Mouse (Mus musculus) limb, embryonic 15.5 days (tissue): ENCODE results near the gene Sirt1. TPM values are rescaled to one million over a fixed set of nuclear protein-coding genes. Genes with fewer than 3 reads are reported as not detected.

Experiments used
- ATAC-seq: fragments of 200-750 bp; cut with Nextera tagmentation; 2 replicates; pipeline ENCODE4 v1.8.0; 2017; ENCODE audit warnings: low read depth, moderate TSS enrichment; ENCODE audit not compliant: insufficient number of reproducible peaks, low FRiP score, low TSS enrichment
- H3K27ac ChIP-seq: fragments of 300-500 bp; sonication (generic); 2 replicates; pipeline ENCODE4 v1.5.1; 2015; ENCODE audit warnings: moderate library complexity, mild to moderate bottlenecking, inconsistent platforms
- H3K27me3 ChIP-seq: fragments of 300-500 bp; sonication (generic); 2 replicates; pipeline ENCODE4 v1.6.1; 2015; ENCODE audit warnings: inconsistent platforms
- H3K36me3 ChIP-seq: fragments of 300-500 bp; sonication (generic); 2 replicates; pipeline ENCODE4 v1.6.1; 2015; ENCODE audit warnings: inconsistent platforms
- H3K4me1 ChIP-seq: fragments of 300-500 bp; sonication (generic); 2 replicates; pipeline ENCODE4 v1.6.1; 2015; ENCODE audit warnings: inconsistent platforms
- H3K4me2 ChIP-seq: fragments of 300-500 bp; sonication (generic); 2 replicates; pipeline ENCODE4 v1.6.1; 2015; ENCODE audit warnings: mild to moderate bottlenecking, inconsistent platforms
- H3K4me3 ChIP-seq: fragments of 300-500 bp; sonication (generic); 2 replicates; pipeline ENCODE4 v1.5.1; 2015; ENCODE audit warnings: mild to moderate bottlenecking, inconsistent platforms
- H3K9ac ChIP-seq: fragments of 300-500 bp; sonication (generic); 2 replicates; pipeline ENCODE4 v1.6.1; 2015; ENCODE audit warnings: inconsistent platforms
- H3K9me3 ChIP-seq: fragments of 300-500 bp; sonication (generic); 2 replicates; pipeline ENCODE4 v1.6.1; 2016; ENCODE audit warnings: inconsistent platforms
- WGBS: fragments of 180-500 bp; shearing (Covaris S2); methylation state at CpG from one replicate; pipeline ENCODE4 v1.1.7; 2015; 5-methylcytosine and 5-hydroxymethylcytosine counted together
- polyA plus RNA-seq: library from polyadenylated mRNA; unstranded; fragments of >200 nt; fragmentation: Nextera tagmentation; extraction: Ambion mirVana; gene quantifications from 2 replicates; pipeline ENCODE4 v1.2.1, GENCODE M21; 2015

The Sirt1 gene
- polyA plus RNA-seq, 1 experiment from 2014 or later = 4.8 TPM

DNA sequence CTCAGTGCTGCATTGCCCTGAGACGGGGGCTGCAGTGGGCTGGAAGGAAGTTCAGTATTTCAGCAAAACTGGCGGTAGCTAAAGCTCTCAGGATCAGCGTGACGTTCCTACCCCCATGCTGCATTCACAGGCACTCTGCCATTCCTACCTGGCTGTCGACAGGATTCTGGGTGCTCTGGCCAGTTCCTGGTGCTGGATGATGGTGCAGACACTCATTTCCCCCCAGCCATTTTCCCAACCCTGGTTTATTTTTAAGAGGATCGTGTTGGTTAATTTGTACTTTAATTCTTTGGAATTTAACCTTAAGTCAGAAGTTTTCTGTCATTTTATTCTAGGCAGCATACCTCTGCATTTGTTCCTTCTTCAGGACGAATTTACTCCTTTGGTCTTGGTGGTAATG lies 98.7 kb downstream of the Sirt1 start:
- 79% methylated on average over 7 of the region's 7 CpGs for whole genome bisulfite sequencing

DNA sequence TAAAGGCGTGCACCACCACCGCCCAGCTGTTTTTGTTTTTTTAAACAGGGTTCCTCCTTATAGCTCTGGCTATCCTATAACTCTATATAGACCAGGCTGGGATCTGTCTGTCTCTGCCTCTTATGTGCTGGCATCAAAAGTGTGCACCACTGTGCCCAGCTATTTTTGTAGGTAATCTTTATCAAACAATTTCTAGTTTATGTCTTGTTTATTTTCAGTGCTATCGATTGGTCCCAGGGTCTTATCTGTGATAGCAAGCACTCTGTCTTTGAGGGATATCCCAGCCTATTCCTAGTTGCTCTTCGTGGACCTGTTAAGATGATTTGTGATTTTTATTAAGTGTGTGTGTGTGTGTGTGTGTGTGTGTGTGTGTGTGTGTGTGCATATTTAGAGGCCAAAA lies 99.1 kb downstream of the Sirt1 start:
- no peaks in the 10 kb centered on the region for H3K9me3 ChIP-seq
- H3K9ac ChIP-seq = no peak overlapping the region
- 84% methylated on average over 4 of the region's 4 CpGs for WGBS
- no peaks in the 10 kb centered on the region for H3K27me3 ChIP-seq
- H3K27ac ChIP-seq = no peak overlapping the region
- no peak overlapping the region for H3K4me3 ChIP-seq
- no peaks in the 10 kb centered on the region for H3K4me1 ChIP-seq
- no peak for ATAC-seq
- no peak overlapping the region for H3K4me2 ChIP-seq
- peaks cover 52% of the 10 kb centered on the region for H3K36me3 ChIP-seq

More for the DNA sequence above, 98.7 kb downstream of the Sirt1 start:
- Histone ChIP-seq H3K27ac (no peak overlapping the region), H3K4me3 (no peak overlapping the region), H3K4me2 (no peak overlapping the region), H3K4me1 (no peaks in the 10 kb centered on the region), H3K9me3 (no peaks in the 10 kb centered on the region), H3K36me3 (peaks cover 52% of the 10 kb centered on the region), H3K9ac (no peak overlapping the region), H3K27me3 (no peaks in the 10 kb centered on the region)
- ATAC-seq = no peak

DNA sequence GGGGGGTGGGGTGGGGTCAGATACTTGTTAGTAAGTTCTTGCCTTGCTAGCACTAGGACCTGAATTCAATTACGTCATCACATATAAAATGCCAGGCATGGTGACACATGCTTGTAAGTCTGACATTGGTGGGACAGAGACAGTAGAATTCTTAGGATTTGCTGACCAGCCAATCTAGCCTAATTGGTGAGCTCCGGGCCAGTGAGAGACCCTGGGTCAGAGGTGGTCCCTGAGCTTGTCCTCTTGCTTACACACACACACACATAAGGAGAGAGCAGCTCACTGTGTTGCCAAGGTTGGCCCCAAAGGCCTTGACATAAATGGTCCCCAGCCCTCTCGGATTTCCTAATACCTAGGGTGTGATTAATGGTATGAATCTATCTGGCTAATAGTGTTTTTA lies 101.7 kb downstream of the Sirt1 start:
- H3K4me1 ChIP-seq = no peaks in the 10 kb centered on the region
- no peaks in the 10 kb centered on the region for H3K27me3 ChIP-seq
- no peak overlapping the region for H3K27ac ChIP-seq
- H3K4me2 ChIP-seq = no peak overlapping the region
- H3K36me3 ChIP-seq = peaks cover 47% of the 10 kb centered on the region
- H3K4me3 ChIP-seq = no peak overlapping the region
- WGBS = 93% methylated on average over 3 of the region's 3 CpGs
- no peak overlapping the region for H3K9ac ChIP-seq
- ATAC-seq = no peak
- H3K9me3 ChIP-seq = no peaks in the 10 kb centered on the region

DNA sequence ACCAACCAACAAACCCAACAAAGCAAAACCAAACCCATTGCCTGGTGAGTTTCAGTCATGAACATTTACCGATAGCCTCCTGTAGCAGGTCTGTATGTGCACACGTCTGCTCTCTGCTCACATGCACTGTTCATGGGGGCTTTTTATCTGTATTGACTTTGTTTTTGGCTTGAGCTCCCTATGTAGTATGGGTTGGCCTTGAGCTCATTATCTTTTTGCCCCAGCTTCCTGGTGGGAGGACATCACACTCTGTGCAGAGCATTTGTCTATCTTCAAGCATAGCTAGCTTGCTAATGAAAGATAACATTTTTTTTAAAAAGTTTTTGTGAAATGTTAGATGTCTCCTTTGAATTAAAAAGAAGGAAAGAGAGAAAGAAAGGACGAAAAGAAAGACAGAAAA lies 104.5 kb downstream of the Sirt1 start:
- no peaks in the 10 kb centered on the region for H3K9me3 ChIP-seq
- ATAC-seq = no peak

DNA sequence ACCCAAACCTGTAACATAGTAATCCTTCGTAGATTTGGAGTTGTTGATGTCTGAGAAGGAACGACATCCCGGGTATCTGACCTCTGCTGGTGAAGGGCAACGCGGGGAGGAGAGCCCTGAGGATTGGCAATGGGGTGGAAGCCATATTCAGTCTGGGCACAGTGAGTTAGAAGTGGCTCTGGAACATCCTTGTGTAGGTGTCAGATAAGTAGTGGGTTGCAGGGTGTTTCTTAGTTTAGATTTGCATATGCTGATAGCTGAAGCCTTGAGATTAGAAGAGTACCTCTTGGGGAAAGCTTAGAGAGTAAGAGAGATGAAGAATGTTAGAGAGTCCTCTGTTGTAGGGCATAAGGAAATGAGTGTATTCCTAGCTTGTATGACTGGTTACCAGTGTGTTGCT lies 108.6 kb downstream of the Sirt1 start:
- H3K9ac ChIP-seq = no peak overlapping the region
- no peaks in the 10 kb centered on the region for H3K27me3 ChIP-seq
- H3K4me2 ChIP-seq = no peak overlapping the region
- no peaks in the 10 kb centered on the region for H3K4me1 ChIP-seq
- ATAC-seq = no peak
- no peak overlapping the region for H3K27ac ChIP-seq
- no peaks in the 10 kb centered on the region for H3K9me3 ChIP-seq
- no peak overlapping the region for H3K4me3 ChIP-seq
- WGBS = 89% methylated on average over 5 of the region's 5 CpGs
- peaks cover 32% of the 10 kb centered on the region for H3K36me3 ChIP-seq

More for the DNA sequence above, 104.5 kb downstream of the Sirt1 start:
- Histone ChIP-seq H3K27ac (no peak overlapping the region), H3K4me1 (no peaks in the 10 kb centered on the region), H3K27me3 (no peaks in the 10 kb centered on the region), H3K4me2 (no peak overlapping the region), H3K9ac (no peak overlapping the region), H3K36me3 (peaks cover 45% of the 10 kb centered on the region), H3K4me3 (no peak overlapping the region)
- WGBS = 95% methylated on average over 3 of the region's 3 CpGs

DNA sequence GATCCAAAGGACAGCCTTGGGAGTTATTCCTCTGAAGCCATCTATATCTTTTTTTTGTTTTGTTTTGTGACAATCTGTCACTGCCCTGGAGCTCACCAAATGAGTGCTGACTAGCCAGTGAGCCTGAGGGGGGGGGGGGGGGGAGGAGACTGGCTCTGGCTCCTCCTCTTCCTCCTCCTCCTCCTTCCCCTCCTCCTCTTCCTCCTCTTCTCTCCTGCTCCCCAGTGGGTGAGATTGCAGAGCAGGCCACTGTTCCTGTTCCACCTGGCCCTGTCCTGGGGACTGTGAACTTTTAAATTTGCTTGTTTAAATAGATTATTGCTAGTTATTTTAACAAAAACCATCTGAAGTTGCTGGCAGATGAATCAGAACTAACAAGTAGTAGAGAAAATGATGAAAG lies 109.1 kb downstream of the Sirt1 start:
- no peak for ATAC-seq
- H3K4me1 ChIP-seq = no peaks in the 10 kb centered on the region
- H3K27ac ChIP-seq = no peak overlapping the region
- no peaks in the 10 kb centered on the region for H3K9me3 ChIP-seq
- H3K36me3 ChIP-seq = peaks cover 27% of the 10 kb centered on the region
- no peak overlapping the region for H3K4me3 ChIP-seq
- H3K27me3 ChIP-seq = no peaks in the 10 kb centered on the region
- no peak overlapping the region for H3K9ac ChIP-seq
- H3K4me2 ChIP-seq = no peak overlapping the region

Other genes with a start within 250 kb of the Sirt1 start
- 2.5 and 8.5 TPM in 2 replicates for gene Mypn, start 177.8 kb downstream of the Sirt1 start, polyA plus RNA-seq
- 32.0 and 33.9 TPM in 2 replicates for gene Herc4, start 137.9 kb downstream of the Sirt1 start, polyA plus RNA-seq
- gene Dnajc12, start 739 bp upstream of the Sirt1 start, polyA plus RNA-seq = 8.3 and 9.0 TPM in 2 replicates
- not detected in 2 replicates for gene Gm7075, start 40.1 kb upstream of the Sirt1 start, polyA plus RNA-seq
- gene Ctnna3, start 48.4 kb upstream of the Sirt1 start, polyA plus RNA-seq = 0.95 and 1.6 TPM in 2 replicates